Mouse (Mus musculus) MEL (cell line): ENCODE data around the gene Vangl1. TPM values are rescaled to one million over a fixed set of nuclear protein-coding genes. Genes with fewer than 3 reads are reported as not detected.

Source experiments
- DNase-seq: peaks from one replicate; pipeline ENCODE4 v3.0.0; 2011; ENCODE audit warnings: low read depth, low spot score
- H3K27ac ChIP-seq: 2 replicates; pipeline ENCODE4 v1.5.1; 2012; ENCODE audit warnings: low read depth, mild to moderate bottlenecking, control low read depth, low read length, moderate library complexity; ENCODE audit not compliant: control insufficient read depth
- H3K27me3 ChIP-seq, 2 experiments: fragments of 150-350 bp in 1 of 2; sonication (generic) in 1 of 2; 2 replicates each; pipeline ENCODE4 v1.6.1; 2012; ENCODE audit warnings: low read length in 2 of 2, mild to moderate bottlenecking in 2 of 2, improper control_type of control experiment in 1 of 2, moderate library complexity in 1 of 2; ENCODE audit not compliant: insufficient read depth in 2 of 2, control insufficient read depth in 1 of 2
- H3K36me3 ChIP-seq, 2 experiments: 2 replicates each; pipeline ENCODE4 v1.6.1; 2012 to 2014; ENCODE audit warnings: low read length in 2 of 2, improper control_type of control experiment in 1 of 2, inconsistent platforms in 1 of 2, mild to moderate bottlenecking in 1 of 2; ENCODE audit not compliant: insufficient read depth in 2 of 2, control insufficient read depth in 1 of 2
- H3K4me1 ChIP-seq, 2 experiments: fragments of 150-350 bp in 1 of 2; sonication (generic) in 1 of 2; 2 replicates each; pipeline ENCODE4 v1.6.1; 2012; ENCODE audit warnings: low read length in 2 of 2, improper control_type of control experiment in 1 of 2, mild to moderate bottlenecking in 1 of 2; ENCODE audit not compliant: insufficient read depth in 2 of 2, control insufficient read depth in 1 of 2
- H3K4me3 ChIP-seq, 2 experiments: fragments of 150-350 bp in 1 of 2; sonication (generic) in 1 of 2; 2 replicates each; pipeline ENCODE4 v1.5.1; 2012; ENCODE audit warnings: low read depth in 2 of 2, low read length in 2 of 2, mild to moderate bottlenecking in 2 of 2, moderate library complexity in 2 of 2, control low read depth in 1 of 2, improper control_type of control experiment in 1 of 2; ENCODE audit not compliant: control insufficient read depth in 1 of 2, insufficient read depth in 1 of 2
- H3K79me2 ChIP-seq: 2 replicates; pipeline ENCODE4 v1.6.1; 2012; ENCODE audit warnings: mild to moderate bottlenecking, low read length, moderate library complexity; ENCODE audit not compliant: control insufficient read depth, poor library complexity, insufficient read depth
- H3K9ac ChIP-seq: 2 replicates; pipeline ENCODE4 v1.6.1; 2012; ENCODE audit warnings: low read depth, mild to moderate bottlenecking, control low read depth, low read length, moderate library complexity; ENCODE audit not compliant: control insufficient read depth, poor library complexity, severe bottlenecking
- H3K9me3 ChIP-seq: fragments of 150-350 bp; sonication (generic); replicated peaks from 2 replicates; pipeline ENCODE4 v1.6.1; 2012; ENCODE audit warnings: mild to moderate bottlenecking, low read length, improper control_type of control experiment, moderate library complexity; ENCODE audit not compliant: insufficient read depth
- EP300 ChIP-seq, 2 experiments: IDR thresholded peaks; 2 replicates each; pipeline ENCODE4 v1.6.1; 2011; ENCODE audit warnings: improper control_type of control experiment in 2 of 2, low read length in 2 of 2, low read depth in 1 of 2, mild to moderate bottlenecking in 1 of 2
- GABPA ChIP-seq: IDR thresholded peaks from 2 replicates; pipeline ENCODE4 v1.6.1; 2012; ENCODE audit warnings: low read depth, mild to moderate bottlenecking, inconsistent platforms, low read length, improper control_type of control experiment, moderate library complexity
- GATA1 ChIP-seq: IDR thresholded peaks from 2 replicates; pipeline ENCODE4 v1.6.1; 2011; ENCODE audit warnings: low read depth, low read length, improper control_type of control experiment
- HCFC1 ChIP-seq: IDR thresholded peaks from 2 replicates; pipeline ENCODE4 v1.6.1; 2012; ENCODE audit warnings: low read depth, mild to moderate bottlenecking, inconsistent platforms, low read length, improper control_type of control experiment, moderate library complexity
- MAFK ChIP-seq: IDR thresholded peaks from 2 replicates; pipeline ENCODE4 v1.6.1; 2011; ENCODE audit warnings: low read depth, mild to moderate bottlenecking, low read length, improper control_type of control experiment, borderline replicate concordance
- NELFE ChIP-seq: IDR thresholded peaks from 2 replicates; pipeline ENCODE4 v1.6.1; 2011; ENCODE audit warnings: low read depth, low read length, improper control_type of control experiment
- POLR2A ChIP-seq, 2 experiments: IDR thresholded peaks; 2 replicates each; pipeline ENCODE4 v1.6.1; 2011 to 2012; ENCODE audit warnings: low read length in 2 of 2, mild to moderate bottlenecking in 2 of 2, control low read depth in 1 of 2, improper control_type of control experiment in 1 of 2, low read depth in 1 of 2, moderate library complexity in 1 of 2; ENCODE audit not compliant: control insufficient read depth in 1 of 2, insufficient read depth in 1 of 2, poor library complexity in 1 of 2
- SIN3A ChIP-seq: IDR thresholded peaks from 2 replicates; pipeline ENCODE4 v1.6.1; 2012; ENCODE audit warnings: low read length, improper control_type of control experiment, inconsistent platforms
- TBP ChIP-seq: IDR thresholded peaks from 2 replicates; pipeline ENCODE4 v1.8.0; 2011; ENCODE audit warnings: low read depth, low read length, improper control_type of control experiment
- UBTF ChIP-seq: IDR thresholded peaks from 2 replicates; pipeline ENCODE4 v1.6.1; 2012; ENCODE audit warnings: low read depth, mild to moderate bottlenecking, inconsistent platforms, low read length, improper control_type of control experiment, moderate library complexity, borderline replicate concordance; ENCODE audit not compliant: insufficient read depth
- polyA plus RNA-seq, 2 experiments: library from polyadenylated mRNA; stranded (reverse) in 1 of 2; unstranded in 1 of 2; fragments of >175 nt in 1 of 2; fragments of >200 nt in 1 of 2; gene quantifications; 2 replicates each; pipeline versions ENCODE4 v1.2.1 to v1.2.4; 2012; ENCODE audit warnings: low replicate concordance in 2 of 2, low read depth in 1 of 2; ENCODE audit not compliant: insufficient read length in 2 of 2, insufficient read depth in 1 of 2, missing spikeins in 1 of 2
- total RNA-seq: library from RNA; depleted of rRNA; stranded (reverse); fragments of 300-350 nt; gene quantifications from 2 replicates; pipeline ENCODE4 v1.2.3, GENCODE M21; 2012

Gene Vangl1
- total and polyA plus RNA-seq, 3 experiments = 6.5 to 15.1 TPM; not detected in 1

GRCm38 (mm10) chr3:102197746-102198145 lies 6.7 kb downstream of the Vangl1 start:
- H3K36me3 ChIP-seq = no peaks in the 10 kb centered on the region
- TF ChIP-seq GABPA = no peak
- no peaks in the 10 kb centered on the region for H3K79me2 ChIP-seq
- no peak overlapping the region for H3K27ac ChIP-seq
- H3K4me1 ChIP-seq = 0 out of 4 replicates have a peak, but pooled peaks cover 0 to 2% of the 10 kb centered on the region in 2 experiments
- H3K9ac ChIP-seq = no peak overlapping the region
- H3K27me3 ChIP-seq = no peaks in the 10 kb centered on the region
- DNase-seq = no peak
- H3K9me3 ChIP-seq = no peaks in the 10 kb centered on the region
- no peak overlapping the region for H3K4me3 ChIP-seq

- no peaks in the 10 kb centered on the region for H3K9me3 ChIP-seq
- H3K27me3 ChIP-seq = no peaks in the 10 kb centered on the region
- no peak overlapping the region for H3K9ac ChIP-seq
- TF ChIP-seq UBTF (no peak), MAFK (peak; percentile 75), NELFE (no peak), GABPA (no peak)
- no peaks in the 10 kb centered on the region for H3K79me2 ChIP-seq
- H3K4me1 ChIP-seq = 0 out of 4 replicates have a peak, but pooled peaks cover 0 to 2% of the 10 kb centered on the region in 2 experiments
- DNase-seq = no peak
- no peak overlapping the region for H3K4me3 ChIP-seq
- H3K27ac ChIP-seq = no peak overlapping the region
- no peaks in the 10 kb centered on the region for H3K36me3 ChIP-seq
Observed at GRCm38 (mm10) chr3:102197152-102197551, 7.3 kb downstream of the Vangl1 start.

GRCm38 (mm10) chr3:102196166-102196565 lies 8.3 kb downstream of the Vangl1 start:
- Histone ChIP-seq H3K4me3 (no peak overlapping the region), H3K79me2 (no peaks in the 10 kb centered on the region), H3K27me3 (no peaks in the 10 kb centered on the region), H3K9ac (no peak overlapping the region)
- DNase-seq = no peak
- no peak for TF ChIP-seq HCFC1
- TF ChIP-seq MAFK = no peak
- no peak for TF ChIP-seq GATA1
- no peak for TF ChIP-seq SIN3A
- TF ChIP-seq EP300 (IDR thresholded peaks at IDR 0.05; ENCODE audit: low read depth in 1 of 2, low read length in 2 of 2) = no peak
- no peak for TF ChIP-seq POLR2A (IDR thresholded peaks at IDR 0.05; ENCODE audit: control insufficient read depth in 1 of 2, insufficient read depth in 1 of 2, low read depth in 1 of 2, low read length in 2 of 2, poor library complexity in 1 of 2)
- TF ChIP-seq TBP = no peak
- TF ChIP-seq, all 39 proteins: peak for 0
- Histone ChIP-seq H3K27ac (no peak overlapping the region), H3K36me3 (no peaks in the 10 kb centered on the region), H3K4me1 (0 out of 4 replicates have a peak, but pooled peaks cover 0 to 2% of the 10 kb centered on the region in 2 experiments), H3K9me3 (no peaks in the 10 kb centered on the region)
